Mouse (Mus musculus): ENCODE measurements around the gene Cdk9.
A peak's percentile ranks its signal among the peaks of the same experiment; 100 is the strongest.

The Cdk9 gene

DNA sequence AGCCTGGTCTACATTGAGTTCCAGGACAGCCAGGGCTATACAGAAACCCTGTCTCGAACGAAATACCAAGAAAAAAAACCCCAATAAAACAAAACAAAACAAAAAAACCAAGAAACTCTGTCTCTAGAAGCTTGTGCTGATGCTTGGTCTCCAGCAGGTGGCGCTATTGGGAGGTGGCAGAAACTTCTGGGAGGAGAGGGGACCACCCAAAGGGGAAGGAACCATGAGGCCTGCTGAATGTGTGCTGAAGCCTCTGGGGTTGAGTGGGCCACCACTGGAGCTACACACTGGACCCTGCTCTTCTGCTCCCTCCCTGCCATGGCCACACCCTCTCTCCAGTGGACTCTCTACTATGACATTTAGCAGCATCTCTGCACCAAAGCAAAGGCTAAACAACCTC, 4.2 kb downstream of the Cdk9 start:
- DNase-seq (ENCODE audit: extremely low read depth, low read depth) = no peak

DNA sequence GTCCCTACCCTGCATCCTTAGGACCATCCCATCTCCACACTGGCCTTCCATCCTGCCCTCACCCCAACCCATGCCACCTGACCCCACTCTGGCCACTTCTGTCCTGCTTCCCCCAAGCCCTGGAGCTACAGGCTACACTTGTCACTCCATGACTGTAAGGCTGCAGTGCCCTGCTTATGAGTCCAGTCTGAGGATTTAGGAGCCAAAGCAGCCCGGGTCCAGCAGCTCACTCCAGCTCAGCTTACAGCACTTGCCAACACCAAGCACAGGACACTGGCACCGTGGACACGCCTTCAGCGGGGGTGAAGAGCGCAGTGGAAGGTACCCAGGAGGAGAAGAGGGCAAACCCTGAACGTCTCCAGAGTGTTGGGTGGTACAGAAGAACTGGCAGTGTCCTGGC, 5.9 kb downstream of the Cdk9 start:
- DNase-seq (ENCODE audit: extremely low read depth, low read depth) = no peak

DNA sequence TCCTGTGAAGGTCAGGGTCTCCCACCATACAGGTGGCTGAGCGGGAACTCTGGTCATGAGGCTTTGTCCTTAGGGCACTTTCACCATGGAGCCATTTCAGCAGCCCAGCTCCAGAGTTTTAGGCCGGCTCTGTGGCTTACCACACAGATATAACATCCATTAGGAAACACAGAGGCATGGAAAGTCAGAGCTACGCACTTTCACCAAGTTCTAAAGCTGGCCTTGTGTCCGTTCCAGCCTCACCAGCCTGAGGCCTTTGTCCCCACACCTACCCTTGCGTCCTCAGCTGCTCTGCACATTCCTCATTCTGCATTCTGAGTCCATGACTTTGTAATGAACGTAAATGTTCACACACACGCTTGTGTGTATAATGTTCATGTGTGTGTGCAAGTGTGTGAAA, 7.9 kb downstream of the Cdk9 start:
- DNase-seq (ENCODE audit: extremely low read depth, low read depth) = no peak

DNA sequence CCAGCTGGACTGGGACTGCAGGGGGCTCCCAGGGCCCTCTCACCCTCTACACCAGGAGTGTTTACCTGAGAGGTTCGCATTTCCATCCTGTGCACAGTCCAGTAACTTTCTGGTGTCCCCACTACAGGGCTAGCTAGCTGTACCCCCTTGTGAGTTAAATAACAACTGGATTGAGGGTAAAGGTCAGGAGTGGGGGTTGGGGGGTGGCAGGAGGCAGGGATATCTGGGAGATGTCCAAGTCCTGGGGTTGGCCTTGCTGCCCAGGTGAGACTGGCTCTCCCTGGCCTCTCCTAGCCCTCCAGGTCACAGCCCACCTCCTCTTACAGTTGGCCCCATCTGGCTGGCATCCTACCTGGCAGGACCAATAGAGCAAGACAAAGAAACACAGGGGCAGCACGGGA, 8.9 kb downstream of the Cdk9 start, which contains the start of gene Fpgs:
Fpgs (minus strand) TSS at position 125 of the 401 bp plus-strand sequence.
- no peak for DNase-seq (ENCODE audit: extremely low read depth, low read depth)

DNA sequence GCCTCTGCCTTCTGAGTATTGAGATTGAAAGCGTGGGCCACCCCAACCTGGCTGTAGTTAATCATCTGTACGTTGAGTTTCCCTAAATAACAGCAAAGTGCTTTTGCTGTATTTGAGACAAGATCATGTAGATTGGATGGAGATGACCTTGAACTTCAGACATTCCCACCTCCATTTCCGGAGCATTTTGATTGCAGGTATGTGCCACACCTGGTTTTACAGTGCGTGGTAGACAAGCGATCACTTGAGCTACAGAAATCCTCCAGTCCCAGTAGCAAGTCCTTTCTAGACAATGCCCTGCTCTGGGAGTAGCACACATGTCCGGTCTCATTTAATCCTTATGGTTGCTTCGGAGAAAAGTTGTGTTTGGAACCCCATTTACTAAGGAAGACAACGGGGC, 9.8 kb downstream of the Cdk9 start:
- DNase-seq (ENCODE audit: extremely low read depth, low read depth) = no peak

DNA sequence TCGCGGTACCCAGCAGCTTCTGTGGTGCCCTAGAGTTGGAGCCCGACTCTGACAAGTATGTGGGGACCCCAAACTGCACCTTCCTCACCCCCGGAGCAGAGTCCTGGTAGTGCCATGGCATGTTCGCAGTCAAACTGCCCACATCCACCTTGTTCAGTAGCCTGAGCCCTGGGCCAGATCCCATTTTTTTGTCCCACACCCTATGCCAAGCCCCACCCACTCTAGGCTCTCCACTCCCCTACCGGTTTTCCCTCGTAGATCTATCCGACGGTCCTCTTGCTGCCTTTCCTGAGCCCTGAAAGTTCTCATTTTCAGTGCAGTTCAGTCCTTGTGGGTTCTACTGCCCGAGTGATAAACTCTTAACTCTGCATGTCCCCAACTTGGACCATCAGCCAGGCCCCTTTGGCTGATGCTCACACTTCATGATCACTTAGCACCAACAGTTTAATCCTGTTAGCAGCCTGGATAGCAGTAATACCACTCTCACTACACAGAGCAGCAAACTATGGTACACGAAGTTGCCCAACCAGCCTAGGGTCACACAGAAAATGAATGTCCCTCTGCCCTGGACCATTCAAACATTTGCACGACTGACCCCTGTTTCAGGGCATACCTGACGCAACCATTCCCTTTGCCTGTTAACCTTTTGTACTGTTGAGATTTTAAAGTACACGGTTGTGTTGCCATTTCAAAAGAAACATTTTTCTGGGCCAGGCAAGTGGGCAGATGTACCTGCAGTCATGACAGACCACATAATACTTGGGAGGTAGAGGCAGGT, 11.7 kb downstream of the Cdk9 start:
- DNase-seq (ENCODE audit: extremely low read depth, low read depth) = no peak

DNA sequence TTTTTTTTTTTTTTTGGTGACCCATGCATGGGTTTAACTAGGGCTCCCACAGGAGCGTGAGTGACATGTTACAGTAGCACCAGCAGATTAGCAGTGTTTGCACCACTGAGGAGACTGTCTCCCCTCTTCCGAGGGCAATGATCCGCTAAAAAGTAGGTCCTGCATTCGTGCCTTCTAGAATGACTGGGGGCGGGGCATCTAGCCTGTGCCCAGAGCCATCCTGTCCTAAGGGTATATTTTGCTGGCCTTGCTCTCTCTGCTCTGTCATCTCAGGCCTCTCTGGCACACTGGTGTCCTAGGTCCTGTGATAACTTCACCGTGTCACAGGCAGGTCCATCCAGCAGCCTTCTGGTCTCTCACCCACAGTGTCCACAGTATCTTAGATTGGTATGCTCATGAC, 13.2 kb downstream of the Cdk9 start:
- no peak for DNase-seq (ENCODE audit: extremely low read depth, low read depth)

DNA sequence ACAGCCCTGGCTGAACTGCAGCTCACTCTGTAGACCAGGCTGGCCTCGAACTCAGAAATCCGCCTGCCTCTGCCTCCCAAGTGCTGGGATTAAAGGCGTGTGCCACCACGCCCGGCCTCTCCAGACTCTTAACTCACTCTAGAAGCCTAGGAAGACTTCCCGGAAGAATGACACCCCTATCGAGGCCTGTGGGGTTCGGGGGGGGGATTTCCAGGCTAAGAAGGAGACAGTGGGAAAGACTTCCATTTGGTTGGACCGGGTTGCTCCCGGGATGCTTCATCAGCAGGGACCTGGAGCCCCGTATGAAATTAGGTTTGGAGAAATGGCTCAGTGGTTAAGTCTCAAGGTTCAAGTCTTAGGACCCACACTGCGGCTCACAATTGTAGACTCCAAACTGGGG, 18.2 kb downstream of the Cdk9 start:
- no peak for DNase-seq (ENCODE audit: extremely low read depth, low read depth)

DNA sequence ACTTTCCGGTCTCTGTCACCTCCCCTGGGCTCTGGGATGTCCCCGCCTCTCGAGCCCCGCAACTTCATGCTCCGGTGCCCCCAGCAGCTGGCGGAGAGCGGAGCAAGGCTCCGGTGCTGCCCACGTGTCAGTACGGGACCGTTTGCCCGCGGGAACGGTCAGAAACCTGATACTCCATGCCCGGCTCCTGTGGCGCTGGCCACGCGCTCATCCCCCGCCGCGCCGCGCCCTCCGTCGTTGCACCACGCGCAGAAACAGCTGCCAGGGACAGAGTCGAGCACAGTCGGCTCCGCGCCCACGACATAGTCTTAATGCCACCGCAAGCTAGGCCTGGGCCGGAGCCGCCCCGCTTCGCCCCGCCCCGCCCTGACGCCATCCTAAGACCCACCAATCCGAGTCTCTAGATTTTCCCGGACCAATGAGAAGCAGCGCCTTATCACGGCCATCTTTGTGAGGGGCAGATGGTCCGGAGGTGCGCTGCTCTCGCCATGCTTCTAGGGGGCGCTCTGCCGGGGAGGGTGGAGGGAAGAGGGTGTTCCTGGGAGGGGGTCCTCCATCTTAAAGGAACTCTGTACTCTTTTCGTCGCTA, 19.0 kb downstream of the Cdk9 start:
- DNase-seq (ENCODE audit: extremely low read depth, low read depth) = peak; percentile 94

DNA sequence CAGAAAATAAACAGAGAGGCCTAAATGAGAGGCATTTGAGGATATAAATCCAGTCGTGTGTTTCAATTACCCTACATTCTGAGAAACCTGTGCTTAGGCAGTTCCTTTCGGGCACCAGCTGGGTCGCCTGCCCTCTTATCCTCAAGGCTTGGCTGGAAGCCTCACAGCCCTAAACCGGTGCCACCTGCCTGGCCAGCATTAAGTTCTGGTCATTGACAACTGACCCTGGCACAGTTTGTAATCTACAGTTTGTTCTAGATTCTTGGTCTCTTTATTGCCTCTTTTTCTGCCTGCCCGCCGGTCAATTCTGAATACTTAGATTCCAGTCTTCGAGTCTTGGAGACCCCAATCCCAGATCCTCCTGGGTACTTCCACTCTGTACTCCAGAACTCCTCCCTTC, 19.6 kb downstream of the Cdk9 start:
- no peak for DNase-seq (ENCODE audit: extremely low read depth, low read depth)

DNA sequence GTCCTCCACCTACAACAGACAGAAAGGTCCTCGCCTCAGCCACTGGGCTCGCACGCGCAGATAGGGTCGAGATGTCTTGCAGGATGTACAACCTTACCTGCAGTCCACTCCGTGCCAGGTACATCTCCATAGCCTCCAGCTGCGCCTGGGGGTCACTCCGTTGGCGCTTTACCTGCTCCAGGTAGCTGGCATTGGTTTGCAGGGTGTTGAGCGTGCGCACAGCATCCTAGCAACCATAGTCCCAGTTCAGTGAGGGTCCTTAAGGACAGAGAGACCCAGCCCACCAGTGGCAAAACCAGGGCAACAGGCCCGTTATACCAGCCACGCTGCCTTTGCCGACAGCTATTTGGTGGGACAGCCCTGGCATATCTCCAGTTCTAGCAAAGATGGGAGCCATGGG, 20.4 kb downstream of the Cdk9 start:
- no peak for DNase-seq (ENCODE audit: extremely low read depth, low read depth)

DNA sequence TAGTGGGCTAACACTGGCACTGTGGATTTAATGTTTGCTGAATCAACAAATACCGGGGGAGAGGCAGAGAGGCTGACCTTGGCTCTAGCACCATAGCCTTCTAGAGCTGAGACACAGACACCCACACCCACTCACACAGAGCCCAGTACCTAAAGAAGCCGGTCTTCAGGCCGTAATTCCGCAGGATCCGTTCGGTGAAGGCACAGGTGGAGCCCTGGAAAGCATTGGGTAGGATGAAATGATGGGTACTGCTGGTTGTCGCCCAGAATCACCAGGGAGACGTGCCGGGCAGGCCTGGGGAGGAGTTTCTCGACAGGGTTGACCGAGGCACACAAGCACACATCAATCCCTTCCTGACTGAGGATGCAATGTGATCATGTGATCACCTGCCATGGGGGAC, 21.8 kb downstream of the Cdk9 start:
- DNase-seq (ENCODE audit: extremely low read depth, low read depth) = no peak

DNA sequence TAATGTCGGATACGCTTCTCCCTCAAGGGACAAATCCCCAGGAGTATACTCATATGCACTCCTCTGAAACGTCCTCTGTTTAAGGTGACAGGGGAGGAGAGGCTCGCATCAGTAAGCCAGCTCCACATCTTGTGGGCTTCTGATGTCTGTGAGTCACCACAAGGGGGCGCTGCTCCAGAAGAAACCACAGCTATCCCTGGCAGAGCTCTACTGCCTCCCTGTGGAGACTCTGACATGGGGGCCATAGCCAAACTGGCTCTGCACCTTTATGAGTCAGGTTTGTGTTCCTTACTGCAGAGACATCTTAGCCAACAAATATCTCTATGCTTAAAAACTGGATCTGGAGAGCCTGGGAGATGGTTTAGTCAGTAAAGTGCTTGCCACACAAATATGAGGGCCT, 23.5 kb downstream of the Cdk9 start:
- peak; percentile 65 for DNase-seq (ENCODE audit: extremely low read depth, low read depth)

DNA sequence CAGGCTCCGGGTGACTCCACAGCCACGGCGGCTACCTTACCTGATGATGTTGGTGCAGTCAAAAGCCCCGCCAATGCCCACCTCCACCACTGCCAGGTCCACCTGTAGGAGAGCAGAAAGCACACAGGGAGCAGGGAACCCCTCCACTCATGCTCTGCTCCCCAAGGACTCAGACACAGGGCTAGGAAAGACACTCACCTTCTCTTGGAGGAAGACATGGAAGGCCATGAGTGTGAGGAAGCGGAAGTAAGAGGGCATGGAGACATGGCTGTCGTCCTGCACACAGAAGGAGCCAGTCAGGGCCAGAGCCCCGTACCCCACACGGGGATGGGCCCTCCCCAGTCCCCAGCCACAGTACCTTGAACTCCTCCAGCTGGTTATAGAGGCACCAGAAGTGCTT, 25.3 kb downstream of the Cdk9 start:
- DNase-seq (ENCODE audit: extremely low read depth, low read depth) = no peak

DNA sequence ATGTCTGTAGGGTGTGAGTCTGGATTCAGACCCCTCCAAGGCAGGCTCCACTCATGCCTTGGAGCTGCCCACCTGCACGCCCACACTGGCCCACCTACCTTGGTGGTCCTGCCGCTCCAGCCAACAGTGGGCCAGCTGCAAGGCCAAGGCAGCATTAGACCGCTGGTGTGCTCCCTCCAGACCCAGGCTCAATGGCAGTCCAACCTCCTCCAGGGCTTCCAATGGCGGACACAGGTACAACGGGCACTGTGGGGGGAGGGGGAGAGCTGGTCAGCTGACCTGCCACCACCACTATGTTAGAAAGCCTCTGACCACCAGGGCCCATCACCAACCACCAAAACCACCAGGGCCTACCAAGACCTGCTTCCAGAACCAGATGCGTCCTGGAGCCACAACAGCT, 26.2 kb downstream of the Cdk9 start:
- no peak for DNase-seq (ENCODE audit: extremely low read depth, low read depth)

DNA sequence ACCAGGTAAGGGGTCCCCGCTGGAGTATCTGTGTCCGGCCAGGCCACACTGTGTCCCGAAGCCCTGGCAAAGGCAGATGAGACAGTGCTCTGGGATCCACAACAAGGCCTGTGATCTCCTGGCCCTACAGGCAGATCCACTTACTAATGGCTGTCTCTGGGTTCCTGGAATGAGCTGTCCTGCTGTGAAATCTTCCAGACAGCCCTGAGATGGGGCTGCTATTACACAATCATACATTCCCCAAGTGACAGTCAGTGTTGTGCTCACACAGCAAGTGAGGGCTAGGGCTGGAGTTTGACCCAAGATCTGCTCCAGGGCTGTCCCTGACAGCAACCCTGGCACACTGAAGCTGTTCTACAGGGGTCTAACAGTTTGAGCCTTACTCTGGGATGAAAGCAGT, 27.1 kb downstream of the Cdk9 start:
- DNase-seq (ENCODE audit: extremely low read depth, low read depth) = no peak

DNA sequence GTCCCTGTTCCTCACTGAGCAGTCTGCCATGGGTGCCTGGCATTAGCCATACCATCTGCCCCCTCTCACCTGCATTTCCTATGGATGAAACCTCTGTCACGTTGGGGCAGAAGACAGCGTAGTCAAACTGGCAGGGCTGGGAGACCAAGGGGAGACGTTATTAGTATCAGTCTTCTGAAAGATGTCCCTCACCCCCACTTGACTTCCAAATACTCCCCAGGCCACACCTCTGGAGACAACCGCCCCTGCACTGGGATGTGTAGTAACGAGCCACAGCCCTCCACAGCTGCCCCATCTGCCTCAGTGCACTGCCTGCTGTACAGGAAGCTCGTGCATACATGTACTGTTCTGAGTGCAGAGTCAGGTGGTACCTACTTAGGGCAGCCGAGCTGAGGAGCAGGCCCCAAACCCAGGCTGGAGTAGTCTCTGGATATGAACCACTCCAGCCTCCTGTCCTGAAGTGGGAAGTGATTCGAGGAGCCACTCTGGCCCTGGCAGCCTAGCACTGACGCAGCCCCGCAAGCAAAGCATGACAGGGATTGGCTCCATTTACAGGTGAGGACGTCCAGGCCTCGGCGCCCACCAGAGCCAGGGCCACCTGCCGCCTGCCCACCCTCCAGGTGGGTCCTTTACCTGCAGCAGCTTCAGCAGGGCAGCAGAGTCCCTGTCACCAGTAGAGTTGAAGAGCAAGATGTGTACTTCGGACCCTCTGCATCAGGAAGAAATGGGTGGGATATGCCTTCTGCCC, 28.0 kb downstream of the Cdk9 start:
- no peak for DNase-seq (ENCODE audit: extremely low read depth, low read depth)

DNA sequence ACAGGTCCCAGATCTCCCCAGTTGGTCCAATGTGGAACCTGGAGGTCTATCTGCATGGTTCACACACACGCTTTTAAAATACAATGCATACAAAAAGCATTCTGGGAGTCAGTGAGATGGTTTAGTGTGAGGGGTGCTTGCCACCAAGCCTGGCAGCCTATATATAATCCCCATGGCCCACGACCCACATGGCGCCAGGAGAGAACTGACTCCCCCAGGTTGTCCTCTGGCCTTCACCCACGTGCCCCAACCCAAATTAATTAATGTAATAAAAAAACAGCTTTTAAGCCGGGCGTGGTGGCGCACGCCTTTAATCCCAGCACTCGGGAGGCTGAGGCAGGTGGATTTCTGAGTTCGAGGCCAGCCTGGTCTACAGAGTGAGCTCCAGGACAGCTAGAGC, 29.2 kb downstream of the Cdk9 start:
- DNase-seq (ENCODE audit: extremely low read depth, low read depth) = no peak

DNA sequence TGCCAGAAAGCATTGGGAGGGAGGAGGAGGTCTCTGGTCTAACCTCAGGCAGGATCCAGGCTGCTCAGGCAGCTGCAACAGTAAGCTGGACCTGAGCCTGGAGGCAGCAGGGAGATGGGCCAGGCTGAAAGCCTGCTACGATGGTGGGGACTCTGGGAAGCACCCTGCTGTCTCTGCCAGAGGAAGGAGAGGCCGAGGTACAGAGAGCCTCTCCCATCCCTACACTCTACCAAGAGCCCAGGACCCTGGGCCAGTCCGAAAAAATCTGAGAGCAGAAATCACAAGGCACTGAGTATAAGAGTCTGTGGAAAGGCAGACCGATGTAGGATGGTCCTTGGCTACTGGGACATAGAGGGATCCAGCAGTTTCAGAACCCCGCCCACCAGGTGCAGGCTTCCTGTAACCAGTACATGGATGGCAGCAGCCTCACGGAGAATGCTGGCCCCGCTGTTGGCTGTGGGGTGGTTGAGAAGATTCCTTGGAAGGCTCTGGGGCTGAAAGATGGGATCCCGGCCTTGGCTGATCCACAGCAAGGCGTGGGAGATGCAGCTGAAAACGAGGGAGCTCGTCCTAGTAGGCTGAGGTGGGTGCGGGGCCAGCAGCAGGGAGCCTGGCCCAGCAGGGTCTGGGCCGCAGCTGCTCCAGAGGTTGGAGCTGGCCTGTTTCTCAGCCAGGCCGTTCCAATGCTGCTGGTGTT, 30.0 kb downstream of the Cdk9 start:
- no peak for DNase-seq (ENCODE audit: extremely low read depth, low read depth)

DNA sequence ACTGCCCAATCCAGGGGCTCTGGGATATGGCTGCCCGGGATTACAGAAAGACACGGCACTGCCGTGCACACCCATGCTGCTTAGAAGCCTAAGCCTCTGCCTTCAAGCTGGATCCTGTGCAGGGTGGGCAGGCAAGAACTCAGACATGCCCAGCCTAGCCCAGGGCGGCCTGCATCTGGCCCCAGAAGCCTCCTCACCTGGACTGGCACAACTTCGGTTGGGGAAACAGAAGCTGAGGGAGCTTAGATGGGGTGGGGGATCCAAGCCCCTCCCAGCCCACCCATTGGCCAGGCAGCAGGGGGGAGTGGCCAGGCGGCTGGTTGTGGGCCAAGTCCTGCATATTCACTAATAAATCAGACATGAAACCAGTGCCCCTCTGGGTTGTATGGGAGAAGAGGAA, 31.1 kb downstream of the Cdk9 start:
- DNase-seq (ENCODE audit: extremely low read depth, low read depth) = no peak

DNA sequence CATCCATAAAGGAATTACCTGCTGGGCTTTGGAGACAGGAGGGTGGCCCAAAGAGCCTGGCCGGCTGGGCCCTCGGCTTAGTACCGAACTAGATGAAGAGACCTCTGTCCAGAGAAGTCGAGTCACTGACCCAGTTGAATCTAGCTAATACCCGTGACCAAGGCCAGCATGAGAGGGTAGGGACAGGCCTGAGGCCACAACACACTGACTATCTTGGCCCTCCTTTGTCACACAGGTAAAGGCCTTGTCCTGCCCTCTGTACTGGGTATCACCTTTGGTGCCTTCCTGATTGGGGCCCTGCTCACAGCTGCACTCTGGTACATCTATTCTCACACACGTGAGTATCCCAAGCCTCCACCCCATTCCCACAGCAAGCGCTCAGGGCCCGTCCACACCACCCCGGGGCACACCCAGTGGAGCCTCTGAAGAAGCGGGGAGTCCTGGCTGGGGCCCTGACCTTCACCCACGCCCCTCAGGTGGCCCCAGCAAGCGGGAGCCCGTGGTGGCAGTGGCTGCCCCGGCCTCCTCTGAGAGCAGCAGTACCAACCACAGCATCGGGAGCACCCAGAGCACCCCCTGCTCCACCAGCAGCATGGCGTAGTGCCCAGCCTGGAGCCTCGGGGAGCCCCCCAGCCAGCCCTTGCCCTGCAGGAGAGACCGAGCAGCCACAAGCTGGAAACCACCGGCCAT, 31.8 kb downstream of the Cdk9 start:
- DNase-seq (ENCODE audit: extremely low read depth, low read depth) = no peak
